Mouse (Mus musculus): Measurements from ENCODE around the gene Acmsd.

GRCm38 (mm10) chr1:127750401-127751102 is 21.3 kb downstream of the Acmsd start:
- TF ChIP-seq POLR2A (IDR thresholded peaks at IDR 0.05; ENCODE audit: low read depth, low read length) (no peak), CTCF (IDR thresholded peaks at IDR 0.05; ENCODE audit: borderline replicate concordance, insufficient read depth, low read length) (no peak)

Measured in embryonic fibroblast, embryonic 13.5 days (primary cell).